Mouse (Mus musculus): Measurements from ENCODE around the gene Rab38. TPM values are rescaled to one million over a fixed set of nuclear protein-coding genes. Genes with fewer than 3 reads are reported as not detected.

Rab38 gene
- polyA plus RNA-seq, 1 experiment from 2014 or later = 2.0 TPM

Other genes with a start within 250 kb of the Rab38 start
- 29.3 and 30.1 TPM in 2 replicates for gene Ctsc, start 152.2 kb upstream of the Rab38 start, polyA plus RNA-seq (2014; fragmentation: Nextera tagmentation; extraction: Ambion mirVana)

All from heart, embryonic 11.5 days (tissue).